Mouse (Mus musculus): ENCODE results near the gene Cggbp1. TPM values are rescaled to one million over a fixed set of nuclear protein-coding genes. Genes with fewer than 3 reads are reported as not detected.

Gene Cggbp1
- polyA plus RNA-seq, 1 experiment = 20.5 TPM

GRCm38 (mm10) chr16:64884420-64884838 lies 32.6 kb downstream of the Cggbp1 start:
- H3K4me3 ChIP-seq = no peak overlapping the region
- TF ChIP-seq TCF12 (IDR thresholded peaks at IDR 0.05; ENCODE audit: insufficient read depth, poor library complexity, severe bottlenecking) (no peak), SRF (IDR thresholded peaks at IDR 0.05; ENCODE audit: control insufficient read depth, insufficient read length, low read depth) (peak; percentile 40)
- no peaks in the 10 kb centered on the region for H3K27me3 ChIP-seq (ENCODE audit: control insufficient read depth, insufficient read depth, insufficient read length)
- no peaks in the 10 kb centered on the region for H3K79me2 ChIP-seq (ENCODE audit: control insufficient read depth, insufficient read depth)
- H3K4me2 ChIP-seq (ENCODE audit: low read depth) = no peak overlapping the region
- no peak overlapping the region for H3ac ChIP-seq (ENCODE audit: control insufficient read depth, insufficient read length)
- H3K36me3 ChIP-seq (ENCODE audit: control insufficient read depth, insufficient read depth) = no peaks in the 10 kb centered on the region

GRCm38 (mm10) chr16:64885142-64885541 lies 33.3 kb downstream of the Cggbp1 start:
- H3ac ChIP-seq (ENCODE audit: control insufficient read depth, insufficient read length) = no peak overlapping the region
- H3K79me2 ChIP-seq (ENCODE audit: control insufficient read depth, insufficient read depth) = no peaks in the 10 kb centered on the region
- TF ChIP-seq POLR2A (IDR thresholded peaks at IDR 0.05; ENCODE audit: insufficient read length, low read depth) = no peak
- TF ChIP-seq TCF3 (IDR thresholded peaks at IDR 0.05; ENCODE audit: insufficient read length, low read depth) = no peak
- TF ChIP-seq E2F4 (IDR thresholded peaks at IDR 0.05; ENCODE audit: insufficient read depth) = no peak
- no peak for TF ChIP-seq POLR2AphosphoS2 (IDR thresholded peaks at IDR 0.05; ENCODE audit: insufficient read length, low read depth)
- no peak for TF ChIP-seq MYOD1 (IDR thresholded peaks at IDR 0.05; ENCODE audit: control insufficient read depth in 1 of 3, insufficient read length in 2 of 3, low read depth in 2 of 3)
- no peak for TF ChIP-seq MYOG (IDR thresholded peaks at IDR 0.05; ENCODE audit: control insufficient read depth in 1 of 3, insufficient read depth in 1 of 3, insufficient read length in 2 of 3, low read depth in 2 of 3)
- H3K4me2 ChIP-seq (ENCODE audit: low read depth) = no peak overlapping the region
- no peak overlapping the region for H3K4me3 ChIP-seq
- no peaks in the 10 kb centered on the region for H3K27me3 ChIP-seq (ENCODE audit: control insufficient read depth, insufficient read depth, insufficient read length)
- no peaks in the 10 kb centered on the region for H3K36me3 ChIP-seq (ENCODE audit: control insufficient read depth, insufficient read depth)

GRCm38 (mm10) chr16:64885547-64885946 lies 33.8 kb downstream of the Cggbp1 start:
- no peaks in the 10 kb centered on the region for H3K27me3 ChIP-seq (ENCODE audit: control insufficient read depth, insufficient read depth, insufficient read length)
- no peaks in the 10 kb centered on the region for H3K36me3 ChIP-seq (ENCODE audit: control insufficient read depth, insufficient read depth)
- no peak overlapping the region for H3K4me3 ChIP-seq
- no peaks in the 10 kb centered on the region for H3K79me2 ChIP-seq (ENCODE audit: control insufficient read depth, insufficient read depth)
- TF ChIP-seq REST (IDR thresholded peaks at IDR 0.05; ENCODE audit: insufficient read depth, insufficient read length) (no peak), E2F4 (IDR thresholded peaks at IDR 0.05; ENCODE audit: insufficient read depth) (no peak), POLR2A (IDR thresholded peaks at IDR 0.05; ENCODE audit: insufficient read length, low read depth) (no peak), TCF3 (IDR thresholded peaks at IDR 0.05; ENCODE audit: insufficient read length, low read depth) (no peak), MYOG (IDR thresholded peaks at IDR 0.05; ENCODE audit: control insufficient read depth in 1 of 3, insufficient read depth in 1 of 3, insufficient read length in 2 of 3, low read depth in 2 of 3) (no peak), CEBPB (IDR thresholded peaks at IDR 0.05; ENCODE audit: insufficient read depth, poor library complexity, severe bottlenecking) (no peak), POLR2AphosphoS2 (IDR thresholded peaks at IDR 0.05; ENCODE audit: insufficient read length, low read depth) (no peak), SRF (IDR thresholded peaks at IDR 0.05; ENCODE audit: control insufficient read depth, insufficient read length, low read depth) (no peak), MYOD1 (IDR thresholded peaks at IDR 0.05; ENCODE audit: control insufficient read depth in 1 of 3, insufficient read length in 2 of 3, low read depth in 2 of 3) (no peak), MAX (IDR thresholded peaks at IDR 0.05; ENCODE audit: low read depth) (no peak), USF1 (IDR thresholded peaks at IDR 0.05; ENCODE audit: low read depth) (no peak), TCF12 (IDR thresholded peaks at IDR 0.05; ENCODE audit: insufficient read depth, poor library complexity, severe bottlenecking) (no peak)
- H3K4me2 ChIP-seq (ENCODE audit: low read depth) = no peak overlapping the region
- no peak overlapping the region for H3ac ChIP-seq (ENCODE audit: control insufficient read depth, insufficient read length)

GRCm38 (mm10) chr16:64889496-64889895 lies 37.7 kb downstream of the Cggbp1 start:
- Histone ChIP-seq H3K27me3 (ENCODE audit: control insufficient read depth, insufficient read depth, insufficient read length) (no peaks in the 10 kb centered on the region), H3K4me3 (no peak overlapping the region)
- TF ChIP-seq POLR2AphosphoS2 (IDR thresholded peaks at IDR 0.05; ENCODE audit: insufficient read length, low read depth) = no peak
- no peak for TF ChIP-seq E2F4 (IDR thresholded peaks at IDR 0.05; ENCODE audit: insufficient read depth)
- no peak for TF ChIP-seq REST (IDR thresholded peaks at IDR 0.05; ENCODE audit: insufficient read depth, insufficient read length)
- no peak for TF ChIP-seq TCF3 (IDR thresholded peaks at IDR 0.05; ENCODE audit: insufficient read length, low read depth)
- no peak for TF ChIP-seq CEBPB (IDR thresholded peaks at IDR 0.05; ENCODE audit: insufficient read depth, poor library complexity, severe bottlenecking)
- no peak for TF ChIP-seq TCF12 (IDR thresholded peaks at IDR 0.05; ENCODE audit: insufficient read depth, poor library complexity, severe bottlenecking)
- TF ChIP-seq SRF (IDR thresholded peaks at IDR 0.05; ENCODE audit: control insufficient read depth, insufficient read length, low read depth) = no peak
- no peak for TF ChIP-seq MAX (IDR thresholded peaks at IDR 0.05; ENCODE audit: low read depth)
- TF ChIP-seq POLR2A (IDR thresholded peaks at IDR 0.05; ENCODE audit: insufficient read length, low read depth) = no peak
- TF ChIP-seq MYOG (IDR thresholded peaks at IDR 0.05; ENCODE audit: control insufficient read depth in 1 of 3, insufficient read depth in 1 of 3, insufficient read length in 2 of 3, low read depth in 2 of 3) = no peak
- TF ChIP-seq MYOD1 (IDR thresholded peaks at IDR 0.05; ENCODE audit: control insufficient read depth in 1 of 3, insufficient read length in 2 of 3, low read depth in 2 of 3) = no peak
- TF ChIP-seq USF1 (IDR thresholded peaks at IDR 0.05; ENCODE audit: low read depth) = no peak

GRCm38 (mm10) chr16:64899084-64899483 lies 47.3 kb downstream of the Cggbp1 start:
- Histone ChIP-seq H3K79me2 (ENCODE audit: control insufficient read depth, insufficient read depth) (no peaks in the 10 kb centered on the region), H3K27me3 (ENCODE audit: control insufficient read depth, insufficient read depth, insufficient read length) (no peaks in the 10 kb centered on the region), H3K36me3 (ENCODE audit: control insufficient read depth, insufficient read depth) (no peaks in the 10 kb centered on the region), H3K4me3 (no peak overlapping the region), H3ac (ENCODE audit: control insufficient read depth, insufficient read length) (no peak overlapping the region), H3K4me2 (ENCODE audit: low read depth) (no peak overlapping the region)
- TF ChIP-seq POLR2AphosphoS2 (IDR thresholded peaks at IDR 0.05; ENCODE audit: insufficient read length, low read depth) = no peak
- no peak for TF ChIP-seq POLR2A (IDR thresholded peaks at IDR 0.05; ENCODE audit: insufficient read length, low read depth)
- TF ChIP-seq USF1 (IDR thresholded peaks at IDR 0.05; ENCODE audit: low read depth) = no peak

More at GRCm38 (mm10) chr16:64889496-64889895, 37.7 kb downstream of the Cggbp1 start:
- Histone ChIP-seq H3K79me2 (ENCODE audit: control insufficient read depth, insufficient read depth) (no peaks in the 10 kb centered on the region), H3K36me3 (ENCODE audit: control insufficient read depth, insufficient read depth) (no peaks in the 10 kb centered on the region), H3ac (ENCODE audit: control insufficient read depth, insufficient read length) (no peak overlapping the region), H3K4me2 (ENCODE audit: low read depth) (no peak overlapping the region)

Data from myocyte (in vitro differentiated cells).